Mouse (Mus musculus): Measurements from ENCODE around the gene Kcng4. TPM values are rescaled to one million over a fixed set of nuclear protein-coding genes. Genes with fewer than 3 reads are reported as not detected.

The Kcng4 gene
- 0.11 TPM for polyA plus RNA-seq (2014; fragmentation: Illumina TruSeq; extraction: RNeasy Lipid Tissue Mini Kit (QIAGEN cat#74804); ENCODE audit: insufficient read depth, low read depth, low replicate concordance)

GRCm38 (mm10) chr8:119635378-119635777 lies at the start of gene Kcng4:
Gene Kcng4, minus strand, starts transcription at chr8:119635680.

GRCm38 (mm10) chr8:119666219-119666951 lies 30.9 kb upstream of the Kcng4 start, which contains the start of gene Wfdc1:
Gene Wfdc1, plus strand, starts transcription at chr8:119666365.

GRCm38 (mm10) chr8:119612471-119612870 lies 23.0 kb downstream of the Kcng4 start, which contains the start of gene Adad2:
Gene Adad2, plus strand, starts transcription at chr8:119612747.

GRCm38 (mm10) chr8:119604996-119605395 lies 30.5 kb downstream of the Kcng4 start, which contains the start of gene Taf1c:
Gene Taf1c, minus strand, starts transcription at chr8:119605222.

GRCm38 (mm10) chr8:119574437-119575365 lies 60.8 kb downstream of the Kcng4 start, which contains the start of the genes Hsdl1 and Dnaaf1:
Gene Hsdl1, minus strand, starts transcription at chr8:119575183.
Gene Dnaaf1, plus strand, starts transcription at chr8:119575235.

Other genes with a start within 250 kb of the Kcng4 start
- 23.2 TPM for gene Mlycd, start 240.8 kb downstream of the Kcng4 start, polyA plus RNA-seq (2014; fragmentation: Illumina TruSeq; extraction: RNeasy Lipid Tissue Mini Kit (QIAGEN cat#74804); ENCODE audit: insufficient read depth, low read depth, low replicate concordance)
- gene Osgin1, start 201.6 kb downstream of the Kcng4 start, polyA plus RNA-seq (2014; fragmentation: Illumina TruSeq; extraction: RNeasy Lipid Tissue Mini Kit (QIAGEN cat#74804); ENCODE audit: insufficient read depth, low read depth, low replicate concordance), result 9.3 TPM
- 0.50 TPM for gene Necab2, start 189.0 kb downstream of the Kcng4 start, polyA plus RNA-seq (2014; fragmentation: Illumina TruSeq; extraction: RNeasy Lipid Tissue Mini Kit (QIAGEN cat#74804); ENCODE audit: insufficient read depth, low read depth, low replicate concordance)
- not detected for gene Slc38a8, start 134.0 kb downstream of the Kcng4 start, polyA plus RNA-seq (2014; fragmentation: Illumina TruSeq; extraction: RNeasy Lipid Tissue Mini Kit (QIAGEN cat#74804); ENCODE audit: insufficient read depth, low read depth, low replicate concordance)
- 36.6 TPM for gene Mbtps1, start 76.9 kb downstream of the Kcng4 start, polyA plus RNA-seq (2014; fragmentation: Illumina TruSeq; extraction: RNeasy Lipid Tissue Mini Kit (QIAGEN cat#74804); ENCODE audit: insufficient read depth, low read depth, low replicate concordance)
- 14.3 TPM for gene Hsdl1, start 60.5 kb downstream of the Kcng4 start, polyA plus RNA-seq (2014; fragmentation: Illumina TruSeq; extraction: RNeasy Lipid Tissue Mini Kit (QIAGEN cat#74804); ENCODE audit: insufficient read depth, low read depth, low replicate concordance)
- 2.6 TPM for gene Dnaaf1, start 60.4 kb downstream of the Kcng4 start, polyA plus RNA-seq (2014; fragmentation: Illumina TruSeq; extraction: RNeasy Lipid Tissue Mini Kit (QIAGEN cat#74804); ENCODE audit: insufficient read depth, low read depth, low replicate concordance)
- gene Taf1c, start 30.5 kb downstream of the Kcng4 start, polyA plus RNA-seq (2014; fragmentation: Illumina TruSeq; extraction: RNeasy Lipid Tissue Mini Kit (QIAGEN cat#74804); ENCODE audit: insufficient read depth, low read depth, low replicate concordance), result 5.0 TPM
- gene Adad2, start 22.9 kb downstream of the Kcng4 start, polyA plus RNA-seq (2014; fragmentation: Illumina TruSeq; extraction: RNeasy Lipid Tissue Mini Kit (QIAGEN cat#74804); ENCODE audit: insufficient read depth, low read depth, low replicate concordance), result not detected
- gene Wfdc1, start 30.7 kb upstream of the Kcng4 start, polyA plus RNA-seq (2014; fragmentation: Illumina TruSeq; extraction: RNeasy Lipid Tissue Mini Kit (QIAGEN cat#74804); ENCODE audit: insufficient read depth, low read depth, low replicate concordance), result 42.1 TPM
- 3.5 TPM for gene Atp2c2, start 64.3 kb upstream of the Kcng4 start, polyA plus RNA-seq (2014; fragmentation: Illumina TruSeq; extraction: RNeasy Lipid Tissue Mini Kit (QIAGEN cat#74804); ENCODE audit: insufficient read depth, low read depth, low replicate concordance)
- 5.7 TPM for gene Tldc1, start 142.7 kb upstream of the Kcng4 start, polyA plus RNA-seq (2014; fragmentation: Illumina TruSeq; extraction: RNeasy Lipid Tissue Mini Kit (QIAGEN cat#74804); ENCODE audit: insufficient read depth, low read depth, low replicate concordance)
- 94.1 TPM for gene Cotl1, start 204.9 kb upstream of the Kcng4 start, polyA plus RNA-seq (2014; fragmentation: Illumina TruSeq; extraction: RNeasy Lipid Tissue Mini Kit (QIAGEN cat#74804); ENCODE audit: insufficient read depth, low read depth, low replicate concordance)
- gene Klhl36, start 226.6 kb upstream of the Kcng4 start, polyA plus RNA-seq (2014; fragmentation: Illumina TruSeq; extraction: RNeasy Lipid Tissue Mini Kit (QIAGEN cat#74804); ENCODE audit: insufficient read depth, low read depth, low replicate concordance), result 4.5 TPM